Mouse (Mus musculus): ENCODE results near the gene Gm45021. TPM values are rescaled to one million over a fixed set of nuclear protein-coding genes. Genes with fewer than 3 reads are reported as not detected.

Gm45021 gene
- total and polyA plus RNA-seq, 3 experiments, result not detected

DNA sequence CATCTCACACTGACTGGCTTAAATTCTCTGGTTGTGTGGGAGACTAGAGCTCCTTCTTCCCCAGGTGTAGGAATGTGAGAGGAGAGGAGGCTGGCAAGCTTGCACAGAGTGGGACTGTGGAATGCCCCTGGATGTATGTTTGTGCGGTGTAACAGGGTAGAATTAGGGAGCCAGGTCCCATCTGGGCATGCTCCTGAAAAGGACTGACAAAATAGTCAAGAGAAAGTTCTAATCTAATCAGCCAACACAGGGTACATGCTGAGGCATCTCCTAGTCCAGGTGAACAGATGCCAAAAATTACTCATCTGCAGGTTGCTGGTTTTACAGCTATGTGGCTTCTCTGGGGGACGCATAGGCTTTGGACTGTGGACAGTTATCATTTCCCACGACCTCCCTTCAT, 33.5 kb upstream of the Gm45021 start:
- H3K9me3 ChIP-seq (replicated peaks; ENCODE audit: low read length), result no peaks in the 10 kb centered on the region
- no peaks in the 10 kb centered on the region for H3K79me2 ChIP-seq (replicated peaks; ENCODE audit: control insufficient read depth, extremely low read depth, insufficient read depth, poor library complexity, severe bottlenecking)
- no peak overlapping the region for H3K9ac ChIP-seq (ENCODE audit: insufficient read depth, low read depth)
- peaks cover 4 to 14% of the 10 kb centered on the region in 2 experiments for H3K4me1 ChIP-seq (ENCODE audit: control insufficient read depth in 1 of 2, insufficient read depth in 2 of 2)
- no peak overlapping the region for H3K27ac ChIP-seq (ENCODE audit: insufficient read depth, low read depth)
- DNase-seq (ENCODE audit: extremely low read depth), result no peak
- H3K36me3 ChIP-seq (replicated peaks in 1 of 2; ENCODE audit: control insufficient read depth in 1 of 2, insufficient read depth in 1 of 2, low read length in 1 of 2), result peaks cover 0 to 16% of the 10 kb centered on the region in 2 experiments
- H3K4me3 ChIP-seq (replicated peaks in 1 of 3; ENCODE audit: low read depth in 2 of 3, low read length in 2 of 3, poor library complexity in 1 of 3), result no peak overlapping the region
- H3K27me3 ChIP-seq (replicated peaks), result peaks cover 17% of the 10 kb centered on the region
- dilution Hi-C loops (cut with MboI; ENCODE audit: extremely low pct_ligation_motif_present, extremely low pct_unique_long_range_greater_than_20kb, low sequenced_read_pairs) (no loop called here), in situ Hi-C loops (cut with MboI; ENCODE audit: low pct_ligation_motif_present, low pct_unique_long_range_greater_than_20kb, low sequenced_read_pairs) (loop anchor here (5.0 kb wide), 1 partner anchor 71 kb away; the partner anchor contains the start of gene AI854703)
- no peak for TF ChIP-seq ELF1 (IDR thresholded peaks at IDR 0.05; ENCODE audit: low read depth, low read length)
- TF ChIP-seq EP300 (IDR thresholded peaks at IDR 0.05; ENCODE audit: low read length), result no peak
- no peak for TF ChIP-seq ETS1 (conservative IDR thresholded peaks at IDR 0.05; ENCODE audit: low read depth, low read length)
- no peak for TF ChIP-seq MAFK (IDR thresholded peaks at IDR 0.05; ENCODE audit: insufficient replicate concordance, low read length)
- TF ChIP-seq USF2 (conservative IDR thresholded peaks at IDR 0.05; ENCODE audit: low read depth, low read length), result no peak
- no peak for TF ChIP-seq ZKSCAN1 (IDR thresholded peaks at IDR 0.05; ENCODE audit: borderline replicate concordance, low read depth, low read length)
- no peak for TF ChIP-seq JUND (conservative IDR thresholded peaks at IDR 0.05; ENCODE audit: low read depth, low read length)
- no peak for TF ChIP-seq NRF1 (IDR thresholded peaks at IDR 0.05; ENCODE audit: low read depth, low read length)
- TF ChIP-seq CHD1 (IDR thresholded peaks at IDR 0.05; ENCODE audit: low read depth, low read length), result no peak
- no peak for TF ChIP-seq POLR2A (IDR thresholded peaks at IDR 0.05; ENCODE audit: low read depth, low read length)
- TF ChIP-seq SMC3 (IDR thresholded peaks at IDR 0.05; ENCODE audit: low read depth, low read length), result no peak
- no peak for TF ChIP-seq CTCF (conservative IDR thresholded peaks at IDR 0.05 in 1 of 2, IDR thresholded peaks at IDR 0.05 in 1 of 2; ENCODE audit: low read depth in 2 of 2, low read length in 2 of 2)
- TF ChIP-seq TCF12 (IDR thresholded peaks at IDR 0.05; ENCODE audit: low read depth, low read length), result no peak
- H3K4me2 ChIP-seq (ENCODE audit: insufficient read depth, low read depth, poor library complexity, severe bottlenecking), result no peak overlapping the region; the same call in 1 of the 2 replicates

DNA sequence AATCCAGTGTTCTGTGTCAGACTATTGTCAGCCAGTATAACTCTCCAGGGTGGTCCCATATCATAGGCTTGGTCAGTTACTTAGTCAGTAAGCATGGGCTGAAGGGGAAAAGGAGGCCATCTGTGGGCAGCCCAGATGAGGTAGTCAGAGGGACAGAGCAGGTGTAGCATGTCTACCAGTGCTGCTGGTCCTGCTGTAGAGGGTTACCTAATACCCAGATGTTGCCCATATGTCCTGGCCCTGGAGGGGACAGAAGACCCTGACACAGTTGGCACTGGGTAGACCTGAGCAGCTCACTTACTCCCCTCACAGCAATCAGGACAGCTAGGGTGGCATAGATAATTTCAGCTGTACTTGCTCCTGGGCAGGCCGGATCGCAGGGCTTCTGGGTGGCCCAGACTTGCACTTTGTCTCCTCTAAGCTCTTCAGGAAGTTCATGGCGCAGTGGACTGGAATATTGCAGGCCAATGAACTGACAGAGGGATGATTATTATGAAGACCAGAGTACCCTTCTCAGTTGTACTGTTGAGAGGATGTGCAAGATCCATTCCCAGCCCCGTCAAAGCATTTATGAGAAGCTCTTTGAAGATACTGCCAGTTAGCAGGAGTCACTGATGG, 23.6 kb upstream of the Gm45021 start:
- DNase-seq (ENCODE audit: extremely low read depth), result no peak
- dilution Hi-C loops (cut with MboI; ENCODE audit: extremely low pct_ligation_motif_present, extremely low pct_unique_long_range_greater_than_20kb, low sequenced_read_pairs), result no loop called here
- peaks cover 3 to 43% of the 10 kb centered on the region in 2 experiments for H3K36me3 ChIP-seq (replicated peaks in 1 of 2; ENCODE audit: control insufficient read depth in 1 of 2, insufficient read depth in 1 of 2, low read length in 1 of 2)
- no peak overlapping the region for H3K27ac ChIP-seq (ENCODE audit: insufficient read depth, low read depth)
- no peaks in the 10 kb centered on the region for H3K79me2 ChIP-seq (replicated peaks; ENCODE audit: control insufficient read depth, extremely low read depth, insufficient read depth, poor library complexity, severe bottlenecking)
- H3K27me3 ChIP-seq (replicated peaks), result no peaks in the 10 kb centered on the region
- H3K9ac ChIP-seq (ENCODE audit: insufficient read depth, low read depth), result no peak overlapping the region
- TF ChIP-seq UBTF (IDR thresholded peaks at IDR 0.05; ENCODE audit: low read depth, low read length), result no peak
- in situ Hi-C loops (cut with MboI; ENCODE audit: low pct_ligation_motif_present, low pct_unique_long_range_greater_than_20kb, low sequenced_read_pairs), result no loop called here
- peaks cover 4% of the 10 kb centered on the region for H3K9me3 ChIP-seq (replicated peaks; ENCODE audit: low read length)
- H3K4me2 ChIP-seq (ENCODE audit: insufficient read depth, low read depth, poor library complexity, severe bottlenecking), result no peak overlapping the region
- no peak overlapping the region for H3K4me3 ChIP-seq (replicated peaks in 1 of 3; ENCODE audit: low read depth in 2 of 3, low read length in 2 of 3, poor library complexity in 1 of 3)
- H3K4me1 ChIP-seq (ENCODE audit: control insufficient read depth in 1 of 2, insufficient read depth in 2 of 2), result peaks cover 0 to 4% of the 10 kb centered on the region in 2 experiments; a peak in 1 of 4 replicates

DNA sequence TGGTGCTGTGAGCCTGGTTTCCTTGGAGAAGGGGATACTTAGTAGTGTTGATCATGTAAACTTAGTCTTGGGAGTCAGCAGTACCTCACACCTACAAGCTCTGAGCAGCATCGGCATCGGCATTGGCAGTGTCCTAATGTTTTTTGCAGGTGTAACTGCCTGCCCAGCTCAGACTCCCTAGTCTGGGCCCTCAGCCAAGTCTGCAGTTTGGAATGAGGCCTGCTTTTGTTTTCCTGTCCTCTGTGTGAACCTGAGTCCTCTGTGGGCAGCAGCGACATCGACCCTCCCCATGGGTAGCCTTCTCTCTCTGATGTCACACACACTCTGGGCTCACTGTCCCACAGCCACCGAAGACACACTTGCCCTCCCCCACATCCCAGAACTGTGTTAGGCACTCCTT, 23.1 kb upstream of the Gm45021 start:
- Histone ChIP-seq H3K36me3 (replicated peaks in 1 of 2; ENCODE audit: control insufficient read depth in 1 of 2, insufficient read depth in 1 of 2, low read length in 1 of 2) (peaks cover 3 to 40% of the 10 kb centered on the region in 2 experiments), H3K4me1 (ENCODE audit: control insufficient read depth in 1 of 2, insufficient read depth in 2 of 2) (peaks cover 0 to 4% of the 10 kb centered on the region in 2 experiments; a peak in 1 of 4 replicates), H3K9me3 (replicated peaks; ENCODE audit: low read length) (peaks cover 4% of the 10 kb centered on the region), H3K4me2 (ENCODE audit: insufficient read depth, low read depth, poor library complexity, severe bottlenecking) (no peak overlapping the region), H3K79me2 (replicated peaks; ENCODE audit: control insufficient read depth, extremely low read depth, insufficient read depth, poor library complexity, severe bottlenecking) (no peaks in the 10 kb centered on the region), H3K27me3 (replicated peaks) (no peaks in the 10 kb centered on the region), H3K4me3 (replicated peaks in 1 of 3; ENCODE audit: low read depth in 2 of 3, low read length in 2 of 3, poor library complexity in 1 of 3) (no peak overlapping the region), H3K9ac (ENCODE audit: insufficient read depth, low read depth) (no peak overlapping the region), H3K27ac (ENCODE audit: insufficient read depth, low read depth) (no peak overlapping the region)
- no peak for DNase-seq (ENCODE audit: extremely low read depth)
- TF ChIP-seq IRF4 (IDR thresholded peaks at IDR 0.05; ENCODE audit: low read depth, low read length), result no peak
- no peak for TF ChIP-seq MXI1 (IDR thresholded peaks at IDR 0.05; ENCODE audit: low read depth, low read length)
- TF ChIP-seq MAFK (IDR thresholded peaks at IDR 0.05; ENCODE audit: insufficient replicate concordance, low read length), result no peak
- no peak for TF ChIP-seq GABPA (IDR thresholded peaks at IDR 0.05; ENCODE audit: insufficient replicate concordance, low read depth, low read length)
- no peak for TF ChIP-seq JUND (conservative IDR thresholded peaks at IDR 0.05; ENCODE audit: low read depth, low read length)
- no peak for TF ChIP-seq PAX5 (IDR thresholded peaks at IDR 0.05; ENCODE audit: low read length)
- no peak for TF ChIP-seq MAZ (IDR thresholded peaks at IDR 0.05; ENCODE audit: low read depth, low read length)
- TF ChIP-seq ZC3H11A (IDR thresholded peaks at IDR 0.05; ENCODE audit: low read depth, low read length), result no peak
- TF ChIP-seq SMC3 (IDR thresholded peaks at IDR 0.05; ENCODE audit: low read depth, low read length), result no peak
- no peak for TF ChIP-seq EP300 (IDR thresholded peaks at IDR 0.05; ENCODE audit: low read length)
- TF ChIP-seq ETS1 (conservative IDR thresholded peaks at IDR 0.05; ENCODE audit: low read depth, low read length), result no peak
- TF ChIP-seq RCOR1 (conservative IDR thresholded peaks at IDR 0.05; ENCODE audit: low read depth, low read length), result no peak
- no peak for TF ChIP-seq ELF1 (IDR thresholded peaks at IDR 0.05; ENCODE audit: low read depth, low read length)
- no peak for TF ChIP-seq E2F4 (IDR thresholded peaks at IDR 0.05; ENCODE audit: insufficient replicate concordance, low read depth, low read length)
- TF ChIP-seq RAD21 (IDR thresholded peaks at IDR 0.05; ENCODE audit: low read depth, low read length), result no peak
- in situ Hi-C loops (cut with MboI; ENCODE audit: low pct_ligation_motif_present, low pct_unique_long_range_greater_than_20kb, low sequenced_read_pairs) (no loop called here), dilution Hi-C loops (cut with MboI; ENCODE audit: extremely low pct_ligation_motif_present, extremely low pct_unique_long_range_greater_than_20kb, low sequenced_read_pairs) (no loop called here)
